Mouse (Mus musculus) R1 (cell line): ENCODE measurements around the gene Macrod1.

Experiments
- DNase-seq: peaks from one replicate; pipeline ENCODE4 v3.0.0-alpha.2; 2018; ENCODE audit warnings: low read depth, low spot score

Gene Macrod1

DNA sequence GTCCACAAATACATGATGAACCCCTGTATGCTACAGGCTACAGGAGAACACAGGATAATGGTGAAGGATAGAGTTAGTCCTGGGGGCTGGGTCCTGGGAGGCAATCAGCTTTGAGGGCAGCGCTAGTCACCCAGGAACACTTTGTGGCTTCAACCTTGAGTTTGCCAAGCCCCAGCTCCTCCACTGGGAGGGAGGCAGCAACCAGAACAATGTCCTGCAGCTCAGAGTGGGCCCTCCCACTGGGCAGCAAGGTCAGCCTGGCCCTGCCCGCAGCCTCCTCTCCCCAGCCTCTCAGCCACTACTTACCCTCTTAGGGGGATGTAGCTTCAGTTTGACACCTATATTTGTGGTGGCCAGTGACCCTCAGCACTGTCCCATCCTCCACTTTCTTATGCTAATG is 111.8 kb downstream of the Macrod1 start:
- DNase-seq = no peak

DNA sequence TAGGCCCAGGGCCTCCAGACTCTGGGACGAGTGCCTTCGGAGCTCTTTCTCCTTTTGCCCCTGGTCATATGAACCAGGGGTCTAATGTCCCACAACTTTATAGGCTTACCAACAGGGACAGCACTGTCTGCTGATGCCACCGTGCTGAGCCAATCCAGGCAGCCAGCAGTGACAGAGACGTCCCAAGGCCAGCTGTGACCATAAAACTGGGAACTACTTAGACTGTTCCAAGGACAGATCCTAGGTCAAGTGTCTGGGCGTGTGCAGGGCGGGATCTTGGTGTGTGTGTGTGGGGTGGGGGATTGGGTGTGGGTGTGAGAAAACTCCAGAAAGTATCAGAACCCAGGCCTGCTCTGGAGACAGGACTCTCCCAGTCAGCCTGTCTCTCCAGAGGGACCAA is 114.3 kb downstream of the Macrod1 start:
- DNase-seq = no peak

DNA sequence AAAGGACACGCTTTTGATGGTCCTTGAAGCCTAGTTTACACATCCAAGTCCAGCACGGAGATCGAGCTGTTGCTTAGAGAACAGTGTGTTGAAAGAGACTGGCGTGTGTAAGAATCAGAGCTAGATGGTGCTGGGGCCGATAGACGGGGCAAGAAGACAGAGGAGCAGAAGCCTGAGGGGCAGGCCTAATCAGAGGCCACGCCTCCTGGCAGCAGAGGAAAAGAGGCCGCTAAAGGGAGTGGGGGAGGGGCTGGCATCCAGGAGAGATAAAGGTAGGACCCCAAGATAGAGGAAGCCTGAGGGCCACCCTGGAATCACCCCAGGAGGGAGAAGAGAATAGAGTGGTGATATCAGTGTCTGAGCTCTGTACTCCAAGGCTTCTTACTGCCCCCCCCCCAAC is 114.8 kb downstream of the Macrod1 start:
- peak; percentile 55 for DNase-seq

DNA sequence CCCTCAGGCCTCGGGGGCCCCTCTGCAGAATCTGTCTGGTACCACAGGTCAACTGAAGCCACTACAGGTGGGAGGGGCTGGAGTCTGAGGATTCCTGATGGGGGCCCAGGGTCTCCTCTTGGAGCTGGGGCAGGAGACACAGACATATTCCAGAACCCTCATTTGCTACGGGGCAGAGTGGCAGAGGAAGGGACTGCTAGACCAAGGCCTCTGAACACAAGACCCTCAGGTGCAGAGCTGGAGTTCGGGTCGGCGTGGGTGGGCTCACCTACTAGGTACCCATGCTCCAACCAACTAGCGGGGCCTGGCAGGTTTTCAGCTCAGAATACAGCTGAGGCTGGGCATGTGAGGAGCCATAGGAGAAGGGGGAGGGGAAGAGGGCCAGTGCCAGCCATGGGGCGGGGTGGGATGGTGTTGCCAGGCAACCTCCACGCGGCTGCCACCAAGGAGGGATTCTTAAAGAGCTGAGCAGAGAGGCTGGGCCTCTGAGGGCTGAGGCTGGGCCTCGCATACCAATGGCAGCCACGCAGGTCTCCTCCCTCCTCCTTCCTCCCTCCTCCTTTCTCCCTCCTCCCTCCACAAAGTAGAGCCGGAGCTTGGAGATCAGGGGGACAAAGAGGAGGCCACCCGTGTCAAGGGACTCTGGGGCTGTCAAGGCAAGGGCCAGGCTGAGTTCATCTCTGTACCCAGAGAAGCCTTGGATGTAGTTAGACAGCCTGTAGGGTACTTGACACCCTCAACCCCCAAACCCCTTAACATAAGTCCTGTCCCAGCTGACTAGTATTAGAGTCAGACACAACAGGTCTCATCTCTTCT is 115.6 kb downstream of the Macrod1 start:
- DNase-seq = peak; percentile 64

DNA sequence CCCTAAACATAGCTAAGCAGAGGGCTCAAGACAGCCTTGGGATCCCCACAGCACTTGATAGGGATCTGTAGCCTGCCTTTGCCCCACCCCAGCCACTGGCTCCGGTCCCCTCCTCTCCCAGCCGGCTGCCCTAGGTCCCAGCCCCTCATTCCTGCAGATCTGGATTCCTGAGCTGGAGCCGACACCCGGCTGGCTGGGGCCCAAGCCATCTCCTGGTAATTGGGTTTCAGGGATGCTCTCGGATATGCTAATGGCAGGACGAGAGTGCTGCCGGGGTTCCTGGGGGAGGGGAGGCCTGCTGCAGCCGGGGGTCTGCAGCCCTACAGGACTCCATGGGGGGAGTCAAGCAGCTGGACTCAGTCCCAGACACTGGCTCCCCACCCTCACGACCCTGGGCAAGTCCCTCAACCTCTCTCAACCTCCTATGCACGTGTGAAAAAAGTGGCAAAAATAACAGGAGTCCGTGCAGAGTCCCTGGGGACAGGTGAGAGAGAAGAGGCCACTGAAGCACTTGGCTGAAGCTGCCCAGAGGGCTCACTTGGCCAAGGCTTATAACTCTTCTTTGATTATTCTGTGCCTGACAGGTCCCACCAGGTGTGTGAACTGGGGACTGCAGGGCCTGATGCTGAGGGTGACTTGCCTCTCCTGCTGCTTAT is 119.6 kb downstream of the Macrod1 start:
- peak; percentile 49 for DNase-seq

DNA sequence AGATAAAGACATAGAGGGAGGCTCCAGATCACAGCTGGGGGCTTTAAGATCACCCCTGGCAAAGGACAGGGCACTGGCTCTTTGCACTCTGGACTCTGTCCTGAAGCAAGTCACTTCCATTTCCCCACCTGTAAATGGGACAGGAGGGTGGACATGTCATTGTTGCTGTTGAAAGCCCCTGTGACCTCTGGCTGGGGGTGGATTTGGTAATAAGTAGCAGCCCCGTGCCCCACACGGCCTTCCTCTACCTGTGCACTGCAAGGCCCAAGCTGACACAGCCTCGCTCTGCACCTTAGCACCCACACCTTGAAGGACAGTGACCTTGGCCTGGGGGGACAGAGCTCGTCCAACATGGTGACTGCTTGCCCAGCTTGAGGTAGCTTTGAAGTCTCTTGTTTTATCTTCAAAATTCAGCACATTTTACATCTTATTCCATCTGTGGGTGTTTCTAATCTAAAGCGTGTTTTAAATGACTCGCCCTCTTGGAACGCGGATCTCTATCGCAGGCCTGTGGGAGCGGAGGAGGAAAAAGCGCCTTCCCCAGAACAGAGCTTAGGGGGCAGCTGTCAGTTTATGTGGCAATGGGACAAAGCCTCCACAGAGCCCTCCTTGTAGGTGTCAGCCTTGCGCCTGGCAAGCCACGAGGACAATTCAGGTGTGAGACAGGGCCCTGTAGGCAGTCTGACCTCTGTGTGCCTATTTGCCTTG is 121.3 kb downstream of the Macrod1 start:
- no peak for DNase-seq

DNA sequence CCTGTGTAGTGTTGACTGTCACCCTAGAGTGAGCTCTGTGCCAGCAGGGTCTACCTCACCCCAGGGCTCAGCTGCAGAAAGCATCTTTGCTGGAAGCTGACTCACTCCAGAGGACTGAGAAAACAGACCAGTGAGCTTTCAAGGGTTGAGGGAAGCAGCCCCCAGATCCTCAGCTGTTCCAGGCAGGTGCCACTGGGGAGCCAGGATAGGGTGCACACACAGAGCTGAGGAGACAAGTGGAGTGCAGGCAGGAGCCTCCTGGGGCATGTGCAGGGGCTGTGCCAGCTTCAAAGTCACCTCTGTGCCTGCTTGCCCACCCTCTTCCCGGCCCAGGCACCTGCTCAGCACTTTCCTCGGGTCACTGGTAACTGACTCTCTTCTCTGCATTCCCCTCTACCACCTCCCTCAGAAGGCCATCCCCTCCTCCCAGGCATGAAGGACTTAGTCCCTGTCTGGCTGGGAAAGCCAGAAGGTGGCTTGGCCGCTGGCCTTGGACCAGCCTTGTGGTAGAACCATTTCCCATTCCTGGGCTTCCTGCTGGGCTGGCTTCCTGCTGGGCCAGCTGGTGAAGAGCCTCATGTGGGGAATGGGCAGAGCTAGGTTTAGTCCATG is 122.3 kb downstream of the Macrod1 start:
- no peak for DNase-seq

DNA sequence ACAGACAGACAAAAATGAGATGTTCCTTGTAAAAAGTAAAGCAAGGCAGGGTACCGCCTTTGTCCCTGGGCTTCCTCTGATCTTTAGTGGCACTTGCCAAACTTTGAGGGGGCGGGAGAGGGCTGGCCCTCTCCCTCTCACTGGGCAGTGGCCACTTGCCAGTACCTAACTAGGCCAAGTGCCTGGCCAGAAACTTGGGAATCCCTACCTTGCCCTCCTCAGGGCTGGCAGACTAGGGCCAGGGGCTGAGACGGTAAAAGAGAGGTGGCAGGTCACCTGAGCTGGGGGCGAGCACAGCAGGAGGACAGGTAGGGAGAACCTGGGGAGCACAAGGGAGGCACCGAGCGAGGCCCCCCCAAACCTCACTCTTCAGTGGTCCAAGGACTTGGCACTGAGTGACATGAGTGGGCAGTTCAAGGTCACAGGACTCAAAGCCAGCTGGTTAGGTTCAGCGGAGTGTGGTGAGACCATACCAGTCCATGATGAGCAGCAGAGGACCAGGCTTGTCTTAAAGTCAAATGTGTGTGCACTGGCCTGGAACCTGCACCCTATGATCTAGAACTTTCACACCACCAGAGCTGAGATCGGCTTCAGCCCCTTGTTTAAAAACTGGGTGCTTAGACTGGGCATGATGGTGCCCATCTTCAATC is 124.3 kb downstream of the Macrod1 start:
- no peak for DNase-seq

DNA sequence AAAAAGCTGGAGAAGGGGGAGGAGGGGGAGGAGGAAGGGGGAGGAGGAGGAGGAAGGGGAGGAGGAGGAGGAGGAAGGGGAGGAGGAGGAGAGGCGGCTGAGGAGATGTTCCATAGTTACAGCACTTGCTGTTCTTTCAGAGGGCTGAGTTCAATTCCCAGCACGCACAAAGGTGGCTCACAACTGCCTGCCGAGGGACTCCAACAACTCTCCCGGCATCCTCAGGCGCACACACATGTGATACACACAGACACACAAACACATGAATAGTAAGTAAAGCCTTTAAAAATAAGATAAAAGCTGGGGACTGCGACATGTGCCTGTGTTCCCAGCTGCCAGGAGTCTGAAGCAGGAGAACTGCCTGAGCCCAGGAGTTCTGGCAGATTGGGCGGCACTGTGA is 124.9 kb downstream of the Macrod1 start:
- DNase-seq = no peak

DNA sequence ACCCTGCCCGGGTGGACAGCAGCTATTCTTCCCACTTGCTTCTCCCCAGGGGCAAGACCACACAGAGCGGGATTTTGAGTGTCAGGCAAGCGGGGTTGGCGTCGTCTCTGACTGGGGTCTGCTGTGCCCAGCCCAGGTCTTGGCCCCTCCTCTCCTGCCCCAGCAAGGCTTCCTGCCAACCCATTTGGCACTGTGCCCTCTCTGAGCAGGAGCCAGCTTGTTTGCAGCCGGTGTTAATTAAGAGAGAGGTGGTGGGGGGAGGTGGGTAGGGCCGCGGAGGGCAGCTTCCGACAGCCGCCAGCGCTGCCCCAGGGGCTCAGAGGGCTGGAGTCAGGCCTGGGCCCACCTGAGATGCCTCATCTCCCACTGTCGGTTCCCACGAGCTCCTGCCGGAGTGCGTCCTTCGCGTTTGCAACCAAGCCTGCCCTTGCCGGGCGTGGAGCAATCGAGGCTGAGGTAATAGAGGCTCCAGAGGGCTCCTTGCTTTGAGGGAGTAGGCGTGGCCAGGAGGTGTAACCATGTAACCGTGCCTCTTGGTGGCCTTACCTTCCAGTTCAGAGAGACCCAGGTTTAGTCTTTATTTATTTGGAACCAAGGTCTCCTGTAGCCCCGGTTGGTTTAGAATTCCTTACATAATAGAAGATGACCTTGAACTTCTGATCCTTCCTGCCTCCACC is 125.8 kb downstream of the Macrod1 start:
- peak; percentile 73 for DNase-seq

DNA sequence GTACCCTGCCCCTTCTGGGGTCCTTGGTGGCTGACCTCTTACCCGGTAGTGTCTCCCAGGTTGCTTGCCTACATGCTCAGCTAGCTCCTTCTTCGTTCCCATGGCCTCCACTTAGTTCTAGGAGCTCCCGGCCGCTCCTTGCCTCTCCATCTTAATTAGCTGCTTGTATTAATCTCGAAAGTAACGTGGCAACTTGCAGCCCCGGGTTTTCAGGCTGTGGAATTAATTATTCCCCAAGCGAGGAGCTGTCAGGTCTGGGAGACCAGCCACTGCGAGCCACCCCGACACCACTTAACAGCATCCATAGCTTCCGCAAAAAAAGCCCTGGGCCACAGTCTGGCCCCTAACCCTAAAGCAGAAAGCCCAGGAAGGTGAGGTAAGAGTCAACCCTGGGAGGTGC is 126.8 kb downstream of the Macrod1 start:
- DNase-seq = no peak

DNA sequence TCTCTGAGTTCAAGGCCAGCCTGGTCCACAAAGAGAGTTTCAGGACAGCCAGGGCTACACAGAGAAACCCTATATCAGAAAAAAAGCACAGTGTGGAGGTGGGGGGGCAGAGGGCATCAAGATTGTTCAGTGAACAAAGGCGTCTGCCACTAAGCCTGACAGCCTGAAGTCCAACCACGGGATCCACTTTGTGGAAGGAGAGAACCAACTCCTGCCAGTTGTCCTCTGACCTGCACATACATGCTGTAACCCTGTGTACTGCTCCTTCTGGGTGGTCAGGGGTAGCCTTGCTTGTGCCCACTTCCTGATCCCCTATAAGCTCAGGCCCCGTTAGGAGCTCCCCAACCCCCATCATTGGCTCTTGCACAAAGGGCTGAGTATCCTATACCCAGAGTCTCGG is 128.4 kb downstream of the Macrod1 start:
- DNase-seq = no peak

DNA sequence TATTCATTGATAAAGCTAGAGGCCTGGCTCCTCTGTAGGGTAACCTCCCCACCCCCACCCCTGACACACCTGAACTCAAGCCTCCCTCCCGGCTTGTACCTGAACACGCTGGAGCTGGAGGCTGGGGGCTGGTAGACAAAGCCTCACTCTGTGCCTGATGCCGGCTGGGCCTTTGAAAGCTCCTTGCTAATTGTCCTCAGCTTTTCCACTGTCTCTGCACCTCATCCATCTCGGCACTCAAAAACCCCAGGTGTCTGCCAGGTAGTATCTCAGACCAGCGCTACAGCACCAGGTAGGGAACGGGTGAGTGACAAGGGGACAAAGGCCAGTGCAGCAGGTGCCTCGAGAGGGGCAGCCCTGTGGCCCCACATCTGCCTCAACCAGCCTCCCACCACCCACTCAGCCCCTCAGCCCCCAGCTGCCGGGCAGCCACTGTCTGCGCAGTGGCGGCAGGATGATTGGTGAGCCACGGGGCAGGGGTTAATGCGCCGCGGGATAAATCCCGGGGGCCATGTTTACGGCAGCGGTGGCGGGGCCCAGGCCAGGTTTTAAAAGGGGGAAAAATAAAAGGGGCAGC is 129.2 kb downstream of the Macrod1 start:
- DNase-seq = no peak

DNA sequence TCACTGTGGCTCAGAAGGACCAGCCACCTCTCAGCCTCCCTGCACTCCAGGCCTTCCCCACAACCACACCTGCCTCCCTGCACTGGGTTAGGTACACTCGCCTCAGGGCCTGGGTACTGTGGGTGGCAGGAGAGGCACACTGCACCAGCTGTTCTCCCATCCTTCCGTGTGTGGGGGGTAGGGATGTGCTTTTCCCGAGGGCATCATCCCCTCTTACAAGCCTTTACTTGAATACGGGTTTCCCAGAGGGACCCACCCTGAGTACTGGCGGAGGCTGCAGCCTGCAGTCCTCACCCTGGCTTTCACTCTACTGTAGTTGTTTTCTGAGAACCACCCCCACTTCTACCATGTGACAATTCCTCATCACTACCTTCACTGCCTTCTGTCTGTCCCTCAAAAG is 130.5 kb downstream of the Macrod1 start:
- DNase-seq = no peak

DNA sequence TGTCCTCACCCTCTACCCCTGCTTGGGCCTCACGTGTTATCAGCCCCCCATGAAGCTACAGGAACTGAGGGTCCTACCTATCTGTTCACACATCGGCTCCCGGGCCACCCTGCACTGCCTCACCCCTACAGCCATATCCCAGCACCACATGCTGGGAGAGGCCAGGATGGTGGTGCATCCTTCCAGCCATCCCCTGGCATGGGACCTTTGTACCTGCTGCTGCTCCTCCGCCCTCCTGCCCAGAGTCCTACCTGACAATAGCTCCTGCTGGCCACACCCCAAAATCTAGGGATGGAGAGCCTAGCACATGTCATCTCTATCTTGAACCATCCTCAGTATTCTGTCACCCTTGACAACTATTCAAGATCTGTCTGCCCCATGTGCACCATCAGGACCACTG is 132.4 kb downstream of the Macrod1 start:
- DNase-seq = no peak

DNA sequence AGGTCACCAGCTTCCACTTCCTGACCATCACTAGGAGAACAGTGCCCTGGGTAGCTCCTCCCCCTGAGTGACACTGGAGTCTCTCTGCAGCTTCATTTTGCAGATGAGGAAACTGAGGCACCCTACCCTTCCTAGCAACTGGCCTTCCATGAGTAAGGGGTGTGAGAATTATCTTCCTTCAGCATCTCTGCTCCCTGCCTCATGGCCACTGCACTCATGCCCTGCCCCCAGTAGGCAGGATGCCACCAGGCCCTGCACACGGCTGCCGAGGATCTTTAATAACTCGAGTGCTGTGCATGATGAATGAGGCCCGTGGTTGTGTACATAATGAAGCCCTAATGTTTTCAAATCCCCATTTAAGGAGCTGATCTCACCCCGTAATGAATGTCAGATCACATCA is 134.4 kb downstream of the Macrod1 start:
- no peak for DNase-seq

DNA sequence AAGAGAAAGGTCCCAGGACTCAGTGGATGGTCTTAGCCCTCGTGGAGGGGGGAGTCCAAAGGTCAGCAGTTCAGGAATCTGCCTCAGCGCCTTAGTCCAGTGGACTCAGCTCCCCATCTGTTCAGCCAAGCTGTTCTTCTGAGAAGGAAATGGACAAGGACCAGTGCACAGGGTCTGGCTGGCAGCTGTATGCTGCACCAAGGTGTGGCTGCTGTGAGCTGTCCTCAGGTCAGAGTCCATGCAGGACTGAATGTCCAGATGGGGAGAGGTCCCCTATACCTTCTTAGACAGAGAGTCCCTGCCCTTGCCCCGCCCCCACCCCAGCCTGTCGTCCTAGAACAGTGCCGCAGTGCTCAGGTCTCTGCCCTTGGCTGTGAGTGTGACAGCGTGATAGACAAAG is 135.0 kb downstream of the Macrod1 start:
- no peak for DNase-seq

DNA sequence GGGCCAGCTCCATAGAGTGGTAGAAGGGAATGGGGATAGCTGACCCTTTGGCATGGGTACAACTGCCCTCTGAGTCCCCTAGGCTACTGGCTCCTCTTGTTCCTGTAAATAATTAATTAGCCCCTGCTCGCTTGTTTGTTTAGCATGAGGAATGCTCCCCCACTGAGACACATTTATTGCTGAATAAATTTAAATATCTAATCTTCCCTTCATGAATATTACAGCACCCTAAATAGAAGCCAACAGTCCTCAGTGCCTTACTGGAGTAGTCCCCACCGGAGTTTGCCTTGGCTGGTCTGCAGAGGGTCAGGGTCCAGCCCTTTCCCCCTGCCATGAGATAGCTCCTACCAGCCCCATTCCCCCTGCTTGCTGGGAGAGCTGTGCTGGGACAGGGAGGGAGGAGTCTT is 136.0 kb downstream of the Macrod1 start:
- no peak for DNase-seq

DNA sequence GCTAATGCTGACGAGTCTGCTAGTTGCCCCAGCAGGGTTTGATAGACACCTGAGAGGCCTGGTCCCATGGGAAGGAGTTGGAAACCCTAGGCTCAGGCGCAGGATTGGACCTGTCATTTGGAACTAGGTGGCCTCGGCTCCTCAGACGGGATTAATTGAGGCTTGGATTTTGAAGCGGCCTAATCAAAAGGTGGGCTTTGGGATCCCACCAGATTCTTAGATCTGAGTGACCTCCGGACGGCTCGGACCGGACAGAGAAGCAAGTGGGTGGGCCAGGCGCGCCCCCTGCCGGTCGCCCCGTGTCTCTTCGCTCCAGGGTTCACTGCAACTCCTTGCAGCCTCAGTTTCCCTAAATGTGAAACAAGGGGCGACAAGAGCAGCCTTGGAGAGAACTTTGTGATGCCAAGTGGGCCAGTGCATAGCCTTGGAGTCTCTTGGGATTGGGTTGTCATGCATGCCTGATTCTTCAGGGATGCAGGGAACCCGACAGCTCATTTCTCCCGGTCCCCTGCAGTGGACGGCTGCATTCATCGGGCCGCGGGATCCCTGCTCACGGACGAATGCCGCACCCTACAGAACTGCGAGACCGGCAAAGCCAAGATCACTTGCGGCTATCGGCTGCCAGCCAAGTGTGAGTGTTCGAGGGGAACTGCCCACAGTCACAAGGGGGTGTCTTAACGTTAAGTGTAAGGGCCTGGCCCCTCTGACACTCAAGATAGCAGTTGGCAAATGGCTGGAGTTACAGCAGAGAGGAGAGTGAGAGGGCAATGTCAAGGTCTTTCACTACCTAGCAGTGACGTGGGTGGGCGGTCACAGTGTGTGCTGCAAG is 139.5 kb downstream of the Macrod1 start:
- DNase-seq = peak; percentile 56

DNA sequence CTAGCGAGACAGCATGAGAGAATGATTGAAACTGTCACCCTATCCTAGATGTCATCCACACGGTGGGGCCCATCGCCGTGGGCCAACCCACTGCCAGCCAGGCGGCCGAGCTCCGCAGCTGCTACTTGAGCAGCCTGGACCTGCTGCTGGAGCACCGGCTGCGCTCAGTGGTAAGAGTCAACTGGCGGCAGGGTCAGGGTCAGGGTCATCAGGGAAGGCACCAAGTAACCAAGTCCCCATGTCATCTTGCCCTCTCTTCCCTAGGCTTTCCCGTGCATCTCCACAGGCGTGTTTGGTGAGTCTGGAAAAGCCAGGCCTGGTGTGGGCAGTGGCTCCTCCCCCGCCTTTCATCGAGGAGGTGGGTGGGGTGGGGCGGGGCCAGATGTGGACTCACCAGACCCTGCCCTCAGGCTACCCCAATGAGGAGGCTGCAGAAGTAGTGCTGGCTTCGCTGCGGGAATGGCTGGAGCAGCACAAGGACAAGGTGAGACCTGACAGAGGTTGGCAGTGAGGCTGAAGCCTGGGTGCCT is 140.2 kb downstream of the Macrod1 start:
- peak; percentile 90 for DNase-seq
